Mouse (Mus musculus): ENCODE measurements at regions not wholly inside any gene's neighbourhood (a gene's known extent, or its start where the extent isn't known, plus 50 kb on each side); places are given as distances from the start of the nearest gene placed in this dataset.

DNA sequence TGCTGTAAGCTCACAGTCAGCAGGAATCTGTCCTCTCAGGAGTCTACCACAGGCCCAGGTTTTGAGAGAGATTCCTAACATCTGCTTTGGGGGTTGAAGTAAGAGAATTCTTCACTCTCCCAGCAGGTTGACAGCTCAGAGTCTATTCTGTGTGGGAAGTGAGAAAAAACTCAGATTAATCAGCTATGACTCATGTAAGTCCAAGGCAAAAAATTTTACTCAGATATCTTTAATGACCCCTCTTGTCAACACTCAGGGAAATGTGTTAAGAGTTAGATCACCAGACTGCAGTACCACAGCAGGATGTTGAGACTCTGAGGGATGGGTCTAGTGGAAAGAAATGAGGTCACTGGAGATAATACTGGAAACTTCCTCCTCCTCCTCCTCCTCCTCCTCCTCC, 688.4 kb downstream of the Hs3st4 start:
- DNase-seq (ENCODE audit: low spot score in 2 of 2), result no peak

DNA sequence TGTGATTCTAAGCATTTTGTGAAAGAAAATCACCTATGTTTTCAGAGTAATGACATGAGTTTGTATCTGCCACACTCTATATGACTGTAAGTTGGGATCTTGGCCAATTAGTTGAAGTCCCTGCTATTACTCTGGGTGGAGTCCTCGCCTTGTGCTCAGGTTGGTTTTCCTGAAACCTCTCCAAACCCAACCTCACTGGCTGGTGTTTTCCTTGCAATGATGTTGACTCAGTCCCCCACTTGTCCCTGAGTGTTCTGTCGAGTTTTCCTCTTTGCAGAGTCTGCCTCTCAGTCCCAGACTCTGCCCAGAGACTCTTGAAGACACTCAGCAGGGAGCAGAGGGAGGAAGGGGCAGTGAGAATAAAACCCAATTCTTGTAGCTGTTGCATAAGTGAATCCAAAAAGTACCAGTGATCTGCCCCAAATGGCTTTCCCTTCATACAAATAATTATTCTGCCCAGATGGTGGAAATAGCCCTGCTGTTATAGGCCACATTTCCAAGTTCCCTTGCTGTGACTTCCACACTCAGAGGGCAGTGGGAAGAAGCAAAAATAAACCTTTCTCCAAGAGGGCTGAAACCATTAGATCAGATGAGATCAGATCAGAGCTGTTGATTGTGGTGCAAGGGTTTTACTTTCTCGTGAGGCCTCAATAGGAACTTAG, 694.3 kb downstream of the Hs3st4 start:
- DNase-seq (ENCODE audit: low spot score in 2 of 2), result no peak

DNA sequence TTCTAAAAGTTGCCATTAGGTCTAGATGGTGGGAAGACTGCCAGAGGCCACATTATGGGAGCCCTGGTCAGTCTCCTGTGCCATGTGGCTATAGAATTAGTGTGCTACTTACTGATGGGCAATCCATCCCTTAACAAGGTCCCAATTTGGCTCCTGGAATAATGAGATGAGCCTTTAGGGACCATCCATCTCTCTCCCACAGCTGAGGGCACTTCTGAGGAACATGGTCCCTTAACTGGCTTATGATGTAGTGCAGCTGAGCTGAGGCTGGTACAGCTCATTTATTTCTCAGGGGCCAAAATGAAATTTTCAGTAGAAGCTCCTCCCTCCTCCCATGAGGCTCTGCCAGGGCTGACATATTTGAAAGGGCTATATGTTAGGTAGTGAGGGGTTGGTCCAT, 697.9 kb downstream of the Hs3st4 start:
- DNase-seq (ENCODE audit: low spot score in 2 of 2), result no peak

DNA sequence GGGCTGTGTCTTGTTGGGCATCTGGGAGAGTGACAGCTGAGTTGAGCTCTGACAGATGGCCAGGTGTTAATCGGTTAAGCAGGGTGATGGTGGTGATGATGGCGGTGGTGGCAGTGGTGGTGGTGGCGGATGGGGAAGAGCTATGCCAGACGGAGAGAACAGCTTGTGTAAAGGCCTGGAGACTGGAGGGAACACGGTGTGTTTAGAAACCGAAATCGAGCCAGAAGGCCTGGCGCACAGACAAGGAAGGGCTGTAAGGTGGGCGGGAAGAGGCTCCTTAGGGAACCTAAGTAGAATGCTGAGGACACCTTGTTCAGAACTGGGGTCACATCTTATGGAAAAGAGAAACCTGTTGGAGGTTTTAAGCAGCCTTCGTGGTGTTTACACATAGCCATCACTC, 698.5 kb downstream of the Hs3st4 start:
- no peak for DNase-seq (ENCODE audit: low spot score in 2 of 2)

DNA sequence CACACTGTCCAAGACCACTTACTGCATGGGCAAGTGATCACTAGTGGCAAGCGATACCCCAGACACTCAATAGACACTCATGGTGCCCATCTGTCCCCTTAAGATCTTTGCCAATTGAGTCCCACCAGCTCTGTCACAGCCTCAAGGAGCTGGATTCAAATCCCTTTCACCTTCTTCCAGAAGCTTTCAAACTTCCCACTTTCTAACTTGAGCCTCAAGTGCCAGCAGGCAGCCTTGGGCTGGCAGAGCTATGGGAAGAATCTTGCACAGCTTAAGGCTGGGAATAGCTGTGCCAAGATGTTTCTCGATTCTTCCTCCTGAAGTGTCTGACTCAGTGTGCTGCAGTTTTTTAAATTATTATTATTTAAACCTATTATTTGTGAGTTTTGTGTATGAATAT, 699.2 kb downstream of the Hs3st4 start:
- DNase-seq (ENCODE audit: low spot score in 2 of 2), result no peak

DNA sequence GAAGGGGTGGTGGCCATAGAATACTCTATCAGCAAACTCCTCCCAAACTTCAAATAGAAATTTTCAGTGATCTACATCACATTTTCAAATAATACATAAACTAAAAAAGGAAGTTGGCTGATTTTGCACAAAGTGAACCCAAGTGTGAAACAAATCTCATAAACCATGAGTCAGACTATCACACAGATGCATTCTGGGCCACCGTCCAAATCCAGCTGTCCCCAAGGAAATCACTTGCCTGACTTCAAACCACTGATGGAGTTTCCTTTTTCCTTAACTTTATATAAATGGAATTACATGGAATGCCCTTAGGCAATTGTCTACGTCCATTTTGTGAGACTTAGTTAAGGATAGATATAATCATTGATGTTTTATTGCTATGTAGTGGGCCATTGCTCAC, 702.8 kb downstream of the Hs3st4 start:
- no peak for DNase-seq (ENCODE audit: low spot score in 2 of 2)

DNA sequence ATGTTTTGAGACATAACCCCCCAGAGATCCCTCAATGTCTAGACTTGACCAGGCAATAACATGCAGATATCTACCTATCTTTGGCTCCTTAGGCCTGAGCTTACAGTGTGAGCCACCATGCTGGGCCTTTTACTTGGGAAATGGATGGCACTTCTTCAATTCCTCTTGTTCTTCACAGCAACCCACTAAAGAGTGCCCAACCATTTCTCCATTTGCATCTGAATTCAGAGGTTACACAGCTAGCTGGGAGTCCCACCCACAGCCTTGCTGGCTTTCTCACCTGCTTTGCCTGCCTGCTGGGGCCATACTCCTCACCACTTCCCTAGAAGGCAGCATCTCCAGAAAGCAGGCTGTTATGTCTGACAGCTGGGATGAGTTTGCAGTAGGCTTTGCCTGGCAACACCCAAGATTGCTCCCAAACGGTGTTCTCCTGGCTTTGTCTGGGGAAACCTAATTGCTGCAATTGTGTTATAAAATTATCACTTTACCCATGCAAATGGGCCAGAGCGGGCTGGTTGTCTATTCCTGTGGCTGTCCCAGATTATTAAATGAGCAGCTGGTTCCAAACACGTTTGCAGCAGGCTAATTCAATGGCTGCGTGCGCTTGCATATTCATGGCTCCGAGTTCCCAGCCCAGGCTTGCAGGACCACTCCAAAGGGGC, 721.6 kb downstream of the Hs3st4 start:
- no peak for DNase-seq (ENCODE audit: low spot score in 2 of 2)

DNA sequence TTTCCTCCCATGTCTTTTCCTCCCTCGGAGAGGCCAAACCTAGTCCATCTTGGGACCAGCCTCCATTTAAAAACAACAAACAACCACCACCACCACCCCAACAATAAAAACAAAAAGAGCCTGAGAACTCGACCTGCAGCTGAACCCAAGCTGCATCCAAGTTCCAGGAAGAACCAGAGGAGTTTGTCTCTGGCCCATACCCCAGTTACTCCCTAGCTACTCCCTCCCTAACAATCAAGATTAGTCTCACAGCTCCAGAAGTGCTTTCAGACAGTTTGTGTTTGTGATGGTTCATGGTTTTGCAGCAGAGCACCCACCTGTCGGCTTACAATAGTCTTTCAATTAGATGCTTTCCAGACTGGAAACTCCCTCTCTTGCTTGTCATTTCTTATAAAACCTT, 724.5 kb downstream of the Hs3st4 start:
- DNase-seq (ENCODE audit: low spot score in 2 of 2), result no peak

DNA sequence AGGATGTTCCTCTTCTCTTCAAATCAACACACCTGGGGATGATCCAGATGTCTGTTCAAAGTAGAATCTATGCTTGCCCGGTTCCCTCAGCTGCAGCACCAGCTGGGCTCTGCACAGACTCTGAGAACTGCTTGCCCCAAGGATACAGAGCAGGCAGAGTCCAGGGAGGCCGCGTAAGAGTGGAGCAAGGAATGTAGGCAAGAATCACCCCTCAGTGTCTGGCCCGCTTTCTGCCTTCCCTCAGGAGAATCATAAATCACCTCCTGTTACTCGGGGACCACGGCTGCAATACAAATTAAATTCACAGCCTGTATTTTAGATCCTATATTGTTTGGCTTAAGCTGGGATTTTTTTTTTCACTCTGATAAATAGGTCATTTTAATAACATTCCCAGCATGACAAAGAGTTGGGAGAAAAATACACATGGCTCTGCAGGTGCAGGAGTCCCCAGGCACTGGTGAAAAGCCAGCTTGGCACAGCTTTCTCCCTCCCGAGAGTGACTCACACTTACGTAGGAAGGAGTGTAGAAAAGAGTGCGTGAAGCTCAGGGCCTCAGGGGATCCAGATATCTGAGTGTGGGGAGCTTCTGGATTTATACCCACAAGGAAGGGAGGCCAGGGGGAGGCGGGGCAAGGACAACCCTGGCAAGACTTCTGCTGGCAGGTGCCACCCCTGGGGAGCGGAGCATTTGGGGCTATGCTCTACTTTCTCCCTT, 726.3 kb downstream of the Hs3st4 start:
- DNase-seq (ENCODE audit: low spot score in 2 of 2), result no peak

DNA sequence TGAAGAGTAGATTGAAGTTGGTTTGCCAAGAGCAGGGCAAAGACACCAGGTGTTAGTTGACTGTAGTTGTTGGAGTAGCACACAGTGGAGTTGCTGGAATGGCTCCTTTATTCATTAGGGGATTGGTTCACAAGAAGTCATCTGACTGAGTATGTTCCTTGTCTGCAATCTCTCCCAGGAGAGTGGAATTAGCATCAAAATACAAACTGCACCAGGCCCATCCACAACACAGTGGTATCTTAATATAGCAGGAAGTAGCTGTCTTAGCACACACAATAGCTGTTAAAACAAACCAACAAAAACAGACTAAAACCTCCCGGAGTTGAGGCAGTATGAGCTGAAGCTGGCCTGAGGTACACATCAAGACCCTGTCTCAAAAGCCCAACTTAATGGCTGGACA, 723.5 kb upstream of the Kdm8 start:
- no peak for DNase-seq (ENCODE audit: low spot score in 2 of 2)

DNA sequence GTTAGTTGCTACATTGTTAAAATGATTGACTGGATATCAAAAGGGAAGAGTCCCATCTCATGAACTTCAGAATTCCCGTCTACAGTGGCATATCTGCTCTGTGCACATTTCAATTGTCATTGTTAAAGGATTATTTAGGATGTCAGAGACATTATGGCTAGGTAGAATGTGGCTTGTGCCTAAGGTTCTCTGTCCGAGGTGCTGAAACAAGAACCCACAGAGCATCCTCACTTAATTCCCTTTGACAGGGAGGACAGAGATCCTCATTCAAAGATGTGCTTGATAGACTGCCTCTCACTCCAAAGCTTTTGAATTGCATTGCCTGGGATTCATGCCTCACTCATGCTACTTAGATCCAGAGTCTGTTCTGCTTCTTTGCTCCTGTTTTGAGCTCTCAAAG, 702.4 kb upstream of the Kdm8 start:
- DNase-seq (ENCODE audit: low spot score in 2 of 2), result no peak

DNA sequence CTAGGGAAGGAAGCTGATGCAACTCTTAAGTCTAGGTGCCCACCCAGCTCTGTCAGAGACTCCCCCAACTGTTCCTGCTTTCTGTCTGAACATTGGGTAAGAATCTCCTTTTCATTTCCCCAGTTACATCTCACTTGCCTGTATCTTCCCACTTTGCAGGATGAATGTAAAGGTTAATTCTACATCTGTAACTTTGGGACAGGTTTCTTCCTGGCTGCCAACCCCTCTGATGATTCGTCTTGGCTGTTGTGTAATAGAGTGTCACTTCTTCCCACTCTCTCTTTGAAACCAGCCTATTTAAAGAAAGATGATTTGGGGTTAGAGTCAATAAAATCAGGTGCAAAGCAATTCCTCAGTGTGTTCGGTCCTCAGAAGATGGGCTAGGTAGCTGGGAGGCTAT, 698.2 kb upstream of the Kdm8 start:
- no peak for DNase-seq (ENCODE audit: low spot score in 2 of 2)

DNA sequence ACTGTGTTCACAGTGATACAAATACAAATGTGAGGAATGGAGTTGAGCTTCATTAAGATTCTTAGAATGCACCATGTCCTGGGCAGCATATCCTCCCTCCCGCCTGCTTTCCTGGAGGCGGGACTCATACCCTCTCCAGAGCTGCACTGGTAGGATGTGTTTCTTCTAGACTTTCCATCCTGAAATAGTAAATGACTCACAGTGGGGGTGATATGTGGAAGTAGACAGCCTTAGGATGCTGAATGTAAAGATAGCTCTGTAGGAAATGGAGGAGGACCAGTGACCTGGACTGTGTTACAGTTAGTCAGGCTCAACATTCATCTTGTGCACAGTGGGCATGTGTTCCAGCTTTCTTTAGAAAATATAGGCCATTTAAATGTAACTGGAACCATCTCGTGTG, 696.1 kb upstream of the Kdm8 start:
- no peak for DNase-seq (ENCODE audit: low spot score in 2 of 2)

DNA sequence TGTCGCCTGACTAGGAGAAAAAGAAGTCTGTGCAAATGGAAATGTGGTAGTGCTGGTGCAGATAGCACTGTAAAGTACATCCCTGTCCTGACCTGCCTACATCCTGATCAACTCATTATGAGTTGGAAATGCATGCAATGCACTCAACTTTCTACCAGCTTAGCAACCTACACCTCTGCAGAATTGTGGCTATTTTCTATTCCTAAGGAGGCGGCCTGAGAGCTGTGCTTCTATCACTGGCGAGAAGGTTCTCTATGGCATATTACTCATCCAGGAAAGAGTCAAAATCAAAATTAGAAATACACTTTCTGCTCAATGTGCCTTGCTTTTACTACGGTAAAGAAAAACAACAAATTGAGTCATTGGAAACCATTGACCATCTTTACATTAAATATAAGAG, 685.4 kb upstream of the Kdm8 start:
- no peak for DNase-seq (ENCODE audit: low spot score in 2 of 2)

DNA sequence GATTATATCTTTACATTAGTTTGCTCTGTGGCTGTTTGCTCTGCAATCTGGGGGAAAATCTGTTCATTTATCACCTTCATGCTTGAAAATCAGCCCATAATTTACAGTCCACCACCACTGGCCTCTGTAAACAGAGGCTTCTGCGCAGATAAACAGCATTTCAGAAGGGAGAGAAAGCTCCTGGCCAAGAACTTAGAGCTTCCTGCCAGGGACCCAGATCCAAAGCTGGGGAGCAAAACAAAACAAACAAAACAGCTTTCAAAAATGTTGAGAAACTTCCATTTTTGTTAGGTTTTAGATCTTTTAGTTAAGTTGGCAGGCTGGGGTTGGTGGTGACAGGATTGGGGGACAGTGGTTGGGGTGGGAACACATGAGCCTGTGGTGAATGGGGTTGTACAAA, 666.7 kb upstream of the Kdm8 start:
- no peak for DNase-seq (ENCODE audit: low spot score in 2 of 2)

DNA sequence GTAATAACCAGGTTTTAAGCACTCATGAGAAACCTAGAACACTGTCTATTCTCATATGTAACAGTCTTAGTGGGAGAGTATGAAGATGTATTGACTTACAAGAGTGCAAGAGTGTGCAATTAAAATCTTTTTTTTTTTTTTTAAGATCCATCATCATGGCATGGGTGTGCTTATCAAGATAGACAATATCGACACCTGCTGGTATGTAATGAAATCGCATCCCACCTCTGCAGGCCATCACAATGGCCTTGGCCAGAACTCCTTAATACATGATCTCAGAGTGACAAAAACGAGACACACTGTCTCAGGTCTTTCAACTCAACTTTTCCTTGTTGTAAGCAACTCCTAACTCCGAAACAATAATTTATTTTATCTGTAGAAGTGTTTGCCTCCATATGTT, 661.7 kb upstream of the Kdm8 start:
- DNase-seq (ENCODE audit: low spot score in 2 of 2), result no peak

DNA sequence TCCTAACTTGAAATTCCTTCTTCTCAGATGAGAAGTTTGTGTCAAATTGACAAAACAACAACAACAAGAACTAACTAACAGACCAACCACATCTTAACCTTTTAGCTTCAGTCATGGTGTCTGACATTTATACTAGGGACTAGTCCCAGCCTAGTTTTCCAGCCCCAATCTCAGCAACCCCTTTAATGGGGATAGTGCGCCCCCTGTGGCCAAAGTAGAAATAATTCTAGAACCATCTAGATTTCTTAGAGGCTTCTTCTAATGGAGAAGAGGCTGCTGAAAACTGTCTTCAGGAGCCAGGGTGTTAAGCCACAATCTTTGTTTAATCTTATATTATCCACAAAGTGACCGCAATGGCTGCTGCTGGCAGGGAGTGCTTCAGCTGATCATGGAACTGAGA, 659.5 kb upstream of the Kdm8 start:
- no peak for DNase-seq (ENCODE audit: low spot score in 2 of 2)

DNA sequence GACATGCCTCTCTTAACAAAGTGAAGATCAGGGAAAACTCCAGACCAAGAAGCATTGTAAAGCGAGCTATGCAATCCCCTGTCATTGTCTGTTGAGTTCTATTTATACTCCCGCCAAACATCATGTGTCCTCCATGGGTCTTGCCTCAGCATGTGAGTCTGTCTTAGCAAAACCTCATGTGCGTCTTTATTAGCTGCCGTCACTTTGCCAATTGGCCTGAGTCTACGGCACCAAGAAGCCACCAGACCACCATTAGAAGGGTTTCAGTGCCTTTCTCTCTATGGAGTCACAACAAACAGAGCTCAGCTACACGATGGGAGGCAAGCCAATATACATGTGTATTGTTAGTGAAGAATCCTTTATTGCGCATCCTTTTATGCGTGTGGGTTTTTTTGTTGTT, 658.6 kb upstream of the Kdm8 start:
- DNase-seq (ENCODE audit: low spot score in 2 of 2), result no peak

DNA sequence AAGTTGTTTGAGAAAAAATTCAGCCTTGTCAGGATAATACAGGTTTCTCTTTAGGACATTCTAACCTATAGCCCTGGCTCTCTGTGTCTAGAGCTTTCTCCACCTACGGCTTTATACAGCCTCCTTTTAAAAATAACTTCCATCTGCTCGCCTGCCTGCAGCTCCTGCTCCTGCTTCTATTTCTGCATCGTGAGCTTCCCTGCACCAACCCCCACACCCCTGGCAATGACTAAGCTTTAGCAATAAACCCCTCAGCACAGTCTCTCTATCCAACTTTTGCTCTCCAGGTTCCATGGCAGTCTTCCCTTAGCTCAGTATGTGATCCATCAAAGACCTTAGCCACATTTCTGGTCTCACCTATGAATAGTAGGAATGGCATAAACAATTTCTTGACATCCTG, 655.7 kb upstream of the Kdm8 start:
- DNase-seq (ENCODE audit: low spot score in 2 of 2), result no peak

DNA sequence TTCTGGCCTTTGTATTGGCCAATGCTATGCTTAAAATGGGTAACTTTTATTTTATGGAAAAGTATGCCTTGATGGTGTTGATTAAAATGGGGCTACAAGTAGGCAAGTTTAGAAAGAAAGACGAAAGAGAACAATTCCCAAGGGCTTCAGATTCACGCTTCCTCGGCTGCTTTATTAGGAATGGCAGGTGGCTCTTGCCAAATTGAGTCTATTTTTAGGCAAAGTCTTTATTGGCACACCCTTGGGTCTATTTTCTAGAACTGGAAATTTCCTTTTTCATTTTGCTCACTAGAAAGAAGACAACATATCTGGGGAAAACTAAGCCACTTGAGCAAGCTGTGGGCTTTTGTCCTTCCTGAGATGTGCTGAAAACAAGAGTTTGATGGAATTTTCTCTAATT, 641.4 kb upstream of the Kdm8 start:
- DNase-seq (ENCODE audit: low spot score in 2 of 2), result no peak

DNA sequence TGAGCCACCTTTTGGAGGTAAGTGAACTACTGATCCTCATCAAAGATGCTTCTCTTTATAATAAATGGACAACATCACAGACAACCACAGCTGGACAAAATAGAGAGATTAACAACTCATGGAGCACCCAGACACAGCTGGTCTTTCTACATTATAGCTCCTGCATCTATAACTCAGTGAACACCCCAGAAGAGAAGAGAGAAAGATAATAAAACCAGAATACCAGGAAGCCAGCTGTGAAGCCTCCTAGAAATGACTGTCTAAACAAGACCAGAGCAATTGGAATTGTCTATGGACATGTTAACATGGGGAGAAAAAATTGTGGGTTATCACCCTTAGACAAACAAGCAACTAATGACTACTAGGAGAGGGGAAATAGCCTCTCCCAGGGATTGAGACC, 609.8 kb upstream of the Kdm8 start:
- DNase-seq (ENCODE audit: low spot score in 2 of 2), result no peak

DNA sequence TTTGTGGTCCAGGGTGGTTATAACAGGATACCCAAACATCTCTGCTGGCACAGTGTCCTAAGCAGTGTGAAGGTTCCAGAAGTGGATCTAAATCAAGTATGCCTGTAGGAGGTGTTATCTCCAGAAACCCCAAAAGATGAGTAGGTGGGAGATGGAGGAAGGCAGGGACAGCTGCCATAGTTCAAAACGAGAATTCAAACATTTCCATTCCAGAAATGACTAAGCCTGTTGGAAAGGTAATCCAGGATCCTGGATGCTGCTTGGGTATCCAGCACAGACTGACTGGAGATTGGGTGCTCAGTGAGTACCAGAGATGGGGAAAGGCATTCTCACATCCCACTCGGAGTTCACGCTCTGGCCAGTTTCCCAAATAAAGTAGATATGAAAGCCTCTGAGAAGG, 607.9 kb upstream of the Kdm8 start:
- no peak for DNase-seq (ENCODE audit: low spot score in 2 of 2)

DNA sequence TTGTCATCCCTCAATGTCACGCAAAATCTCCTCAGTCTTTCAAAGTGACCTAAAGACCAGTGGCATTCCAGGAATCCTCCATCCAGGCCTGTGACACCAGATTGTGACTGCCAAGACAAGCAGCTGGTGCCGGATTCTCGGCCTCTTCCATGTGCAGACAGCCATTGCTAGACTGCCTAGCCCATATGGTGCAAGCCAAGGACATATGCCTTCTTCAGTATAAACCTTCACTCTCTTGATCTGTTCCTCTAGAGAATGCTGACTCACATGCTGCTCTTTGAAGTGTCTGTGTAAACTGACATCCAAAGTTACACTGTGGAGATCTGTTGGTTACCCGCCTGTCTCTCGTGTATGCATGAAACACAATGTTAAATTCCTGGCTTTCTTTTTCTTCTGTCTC, 589.4 kb upstream of the Kdm8 start:
- DNase-seq (ENCODE audit: low spot score in 2 of 2), result no peak
